Mouse (Mus musculus) MN1 (cell line): ENCODE results near the gene Ralgapa2.
A peak's percentile ranks its signal among the peaks of the same experiment; 100 is the strongest.

Experiments used
- DNase-seq: peaks from one replicate; pipeline ENCODE4 v3.0.0-alpha.2; 2016; ENCODE audit warnings: low spot score

Ralgapa2 gene

DNA sequence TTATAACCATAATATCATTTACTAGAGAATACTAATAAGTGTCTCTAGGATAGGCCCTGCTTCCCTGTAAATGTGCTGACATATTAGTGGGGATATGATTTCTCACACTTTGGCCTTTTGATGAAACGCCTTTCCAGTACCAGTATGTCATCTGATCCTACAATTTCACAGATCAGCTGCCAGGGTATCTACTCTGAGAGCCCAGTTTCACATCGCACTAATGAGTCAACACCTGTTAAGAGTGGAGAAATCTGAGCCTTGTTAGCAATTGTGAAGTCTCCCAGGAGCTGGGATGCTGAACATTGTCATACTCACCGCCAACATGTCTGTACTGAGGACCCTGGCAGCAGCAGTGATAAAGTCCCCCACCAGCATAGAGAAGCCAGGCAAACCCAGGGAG lies 151.1 kb downstream of the Ralgapa2 start:
- DNase-seq: no peak

- peak; percentile 61 for DNase-seq
These were observed 152.5 kb downstream of the Ralgapa2 start for GRCm38 (mm10) chr2:146359676-146360075.

GRCm38 (mm10) chr2:146356524-146356923 lies 155.6 kb downstream of the Ralgapa2 start:
- DNase-seq: no peak

- no peak for DNase-seq
These were observed 161.9 kb downstream of the Ralgapa2 start for GRCm38 (mm10) chr2:146350230-146350629.

DNA sequence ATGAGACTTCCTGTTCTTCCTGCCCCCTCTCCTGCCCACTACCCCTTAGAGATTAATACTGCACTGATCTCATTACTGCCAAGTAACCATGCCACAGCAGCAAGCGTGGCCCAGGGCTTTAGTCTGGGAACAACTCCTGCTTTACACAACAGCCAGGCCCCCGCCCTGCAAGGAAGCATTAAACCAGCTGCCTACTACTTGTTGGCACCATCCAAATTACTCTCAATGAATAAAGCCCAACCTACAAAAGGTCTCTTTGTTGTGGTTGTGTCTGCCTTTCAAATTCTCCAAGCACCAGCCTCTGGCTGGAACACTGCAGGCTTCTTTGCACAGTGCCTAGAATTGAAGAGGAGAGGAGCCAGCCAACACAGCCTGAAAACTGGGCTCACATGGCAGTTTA lies 164.2 kb downstream of the Ralgapa2 start:
- DNase-seq: peak; percentile 30

DNA sequence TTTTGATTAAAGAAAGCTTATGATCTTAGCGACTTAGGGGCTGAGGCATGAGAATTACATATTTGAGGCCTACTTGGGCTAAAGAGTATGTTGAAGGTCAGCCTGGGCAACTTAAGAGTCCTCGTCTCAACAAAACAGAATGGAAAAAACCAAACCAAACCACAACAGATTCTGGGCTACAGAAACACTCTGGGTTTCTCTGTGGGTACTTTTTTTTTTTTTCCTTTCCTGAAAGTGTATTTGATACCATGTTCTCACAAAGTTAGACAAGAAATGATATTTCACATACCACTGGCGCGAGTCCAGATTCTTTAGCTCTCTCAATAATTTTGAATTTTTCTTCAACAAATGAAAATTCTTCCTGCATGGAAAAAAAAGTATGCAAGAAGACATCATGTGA lies 172.1 kb downstream of the Ralgapa2 start:
- no peak for DNase-seq

- DNase-seq: no peak
These were observed 174.6 kb downstream of the Ralgapa2 start for GRCm38 (mm10) chr2:146337540-146337939.

- no peak for DNase-seq
These were observed 180.2 kb downstream of the Ralgapa2 start for GRCm38 (mm10) chr2:146331894-146332476.

GRCm38 (mm10) chr2:146330772-146331281 lies 181.3 kb downstream of the Ralgapa2 start:
- peak; percentile 92 for DNase-seq

- no peak for DNase-seq
These were observed 182.0 kb downstream of the Ralgapa2 start for GRCm38 (mm10) chr2:146330101-146330500.

GRCm38 (mm10) chr2:146326654-146327053 lies 185.5 kb downstream of the Ralgapa2 start:
- no peak for DNase-seq

DNA sequence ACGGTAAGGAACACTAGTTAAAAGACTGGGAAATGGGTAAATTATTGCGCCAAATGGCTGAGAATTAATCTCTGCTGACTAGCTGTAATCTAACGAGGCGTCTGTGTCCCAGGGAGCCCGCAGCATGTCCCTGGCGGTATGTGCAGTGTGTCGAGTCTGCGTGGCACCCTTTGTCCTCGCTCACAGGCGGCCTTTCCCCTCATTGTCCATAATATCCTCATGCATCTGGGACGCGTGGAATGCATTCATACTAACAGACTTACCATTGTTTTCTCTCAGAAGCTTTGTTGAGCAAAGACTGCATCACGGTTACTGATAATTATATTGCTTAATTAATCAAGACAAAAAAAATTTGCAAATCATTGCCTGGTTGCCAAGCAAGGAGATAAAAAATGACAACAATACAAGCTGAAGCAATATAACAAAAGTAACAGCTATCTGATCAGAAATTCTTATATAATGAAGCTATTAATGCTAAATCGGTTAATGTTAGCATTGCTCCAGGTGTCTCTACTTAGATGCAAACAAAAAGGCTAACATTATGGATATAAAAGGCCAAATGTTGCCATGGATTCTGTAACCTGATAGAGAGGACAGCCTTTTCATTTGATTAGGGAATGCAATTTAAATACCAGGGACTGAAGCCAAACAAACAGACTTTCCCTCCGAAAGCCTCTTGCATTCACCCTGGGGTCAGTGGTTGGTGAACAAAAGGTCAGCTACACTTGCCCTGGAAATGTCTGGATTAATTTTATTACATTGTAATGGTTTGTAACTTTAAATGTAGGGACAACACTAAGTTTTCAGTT lies 187.0 kb downstream of the Ralgapa2 start:
- DNase-seq: peak; percentile 38

- DNase-seq: no peak
These were observed 187.8 kb downstream of the Ralgapa2 start for GRCm38 (mm10) chr2:146324140-146324906.

DNA sequence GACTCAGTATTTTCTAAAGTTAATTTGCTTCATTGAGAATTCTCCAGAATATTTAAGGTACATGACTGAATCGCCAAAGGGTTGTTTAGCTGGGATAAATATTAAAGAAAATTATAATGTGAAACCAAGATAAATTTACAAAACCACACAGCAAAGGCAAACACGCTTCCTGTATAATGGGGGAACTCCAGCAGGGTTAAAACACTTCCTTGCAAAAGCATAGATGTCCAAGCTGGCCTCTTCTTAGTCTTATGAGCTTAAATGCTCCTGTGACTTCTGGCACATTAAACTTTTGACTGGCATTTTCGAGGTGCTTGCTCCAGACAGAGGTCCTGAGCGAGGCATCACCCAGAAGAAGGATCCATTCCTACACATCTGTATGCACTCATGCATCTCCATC lies 188.6 kb downstream of the Ralgapa2 start:
- no peak for DNase-seq

- no peak for DNase-seq
These were observed 189.4 kb downstream of the Ralgapa2 start for GRCm38 (mm10) chr2:146322770-146323169.

GRCm38 (mm10) chr2:146322019-146322418 lies 190.1 kb downstream of the Ralgapa2 start:
- DNase-seq: no peak

DNA sequence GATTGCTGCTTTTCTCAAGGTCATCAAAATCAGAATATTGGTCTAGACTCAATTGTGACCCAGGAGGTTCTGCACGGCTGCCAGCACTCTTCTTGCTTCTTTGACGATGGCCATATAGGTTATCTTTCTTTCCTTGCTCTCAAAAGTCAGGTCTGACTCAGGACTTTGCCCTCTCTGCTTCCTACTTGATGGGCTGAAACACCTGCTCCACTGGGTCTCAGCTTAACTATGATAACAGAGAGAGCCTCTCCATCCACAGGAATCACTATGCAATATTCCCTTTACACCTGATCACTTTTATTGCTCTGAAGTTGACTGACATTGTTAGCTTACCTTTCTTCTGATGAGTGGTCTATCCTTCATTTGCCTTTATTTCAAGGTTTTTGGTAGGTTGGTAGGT lies 191.5 kb downstream of the Ralgapa2 start:
- no peak for DNase-seq

DNA sequence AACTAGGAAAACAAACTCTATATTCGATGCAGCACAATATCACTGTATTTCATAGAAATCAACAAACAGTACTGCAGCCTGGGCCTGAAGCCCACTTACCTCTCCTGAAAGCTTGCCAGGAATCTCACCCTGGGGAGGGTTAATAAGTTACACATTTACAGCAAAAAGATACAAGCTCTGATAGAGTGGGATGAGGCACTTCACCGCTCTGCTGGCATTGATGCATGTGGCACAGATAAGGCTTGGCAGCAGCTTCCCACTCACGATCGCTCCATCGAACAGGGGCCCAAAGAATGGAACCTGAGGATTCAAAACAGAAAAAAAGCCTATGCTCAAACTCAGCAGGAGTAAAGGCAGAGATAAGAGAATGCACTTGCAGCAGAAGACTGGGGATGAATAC lies 197.4 kb downstream of the Ralgapa2 start:
- no peak for DNase-seq

- DNase-seq: no peak
These were observed 198.3 kb downstream of the Ralgapa2 start for GRCm38 (mm10) chr2:146313811-146314210.

GRCm38 (mm10) chr2:146310760-146311159 lies 201.4 kb downstream of the Ralgapa2 start:
- no peak for DNase-seq

GRCm38 (mm10) chr2:146310291-146310690 lies 201.9 kb downstream of the Ralgapa2 start:
- DNase-seq: no peak

- no peak for DNase-seq
These were observed 202.7 kb downstream of the Ralgapa2 start for GRCm38 (mm10) chr2:146309413-146309812.

GRCm38 (mm10) chr2:146307060-146307459 lies 205.1 kb downstream of the Ralgapa2 start:
- peak; percentile 62 for DNase-seq
